Mouse (Mus musculus): ENCODE measurements around the gene Rab27a.

DNA sequence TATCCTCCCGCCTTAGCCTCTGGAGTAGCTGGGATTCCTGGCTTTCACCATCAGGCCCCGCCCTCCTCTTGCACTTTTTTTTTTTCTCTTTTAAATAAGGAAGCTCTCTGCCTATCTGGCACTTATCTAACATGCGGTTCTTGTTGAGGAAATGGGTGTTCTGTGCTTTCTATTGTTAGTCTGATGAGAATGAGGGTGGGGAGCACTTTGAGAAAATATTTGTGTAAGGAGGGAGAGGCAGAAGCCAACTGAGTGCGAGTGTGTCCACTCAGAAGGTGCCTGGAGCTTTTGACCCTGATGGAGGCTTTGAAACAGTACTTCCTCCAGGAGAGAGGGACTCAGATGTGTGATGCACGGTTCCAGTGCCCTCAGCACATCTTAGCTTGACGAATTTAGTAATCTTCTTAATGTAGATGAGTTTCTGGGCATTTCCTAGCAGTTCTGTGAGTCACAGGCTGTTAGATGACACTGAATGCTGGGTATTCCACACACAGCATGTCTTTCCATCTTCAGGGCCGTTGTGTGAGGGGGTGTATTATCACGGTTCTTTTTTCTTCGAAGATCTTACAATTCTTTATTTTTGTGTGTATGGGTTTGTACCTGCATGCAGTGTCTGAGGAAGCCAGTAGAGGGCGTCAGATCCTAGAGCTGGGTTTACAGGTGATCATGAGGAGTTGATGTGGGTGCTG, 26.5 kb downstream of the Rab27a start:
- TF ChIP-seq CTCF (IDR thresholded peaks at IDR 0.05; ENCODE audit: control insufficient read depth, insufficient read depth, insufficient read length) (no peak), USF1 (IDR thresholded peaks at IDR 0.05; ENCODE audit: low read depth) (no peak), MAX (IDR thresholded peaks at IDR 0.05) (no peak)
